Mouse (Mus musculus): Measurements from ENCODE around the gene Gm20388. TPM values are rescaled to one million over a fixed set of nuclear protein-coding genes. Genes with fewer than 3 reads are reported as not detected.

Gene Gm20388
- polyA plus RNA-seq, 1 experiment from 2014 or later, result 1.4 TPM

GRCm38 (mm10) chr8:122444058-122444748, 2533.6 kb downstream of the Gm20388 start:
- peak; percentile 23 for ATAC-seq (ENCODE audit: low read depth)
- Histone ChIP-seq H3K27ac (ENCODE audit: low read length) (peak overlapping the region; percentile 93), H3K4me3 (ENCODE audit: low read depth, low read length) (peak overlapping the region; percentile 87), H3K9me3 (replicated peaks; ENCODE audit: control insufficient read depth, low read length) (no peaks in the 10 kb centered on the region), H3K9ac (ENCODE audit: low read depth, low read length) (peak overlapping the region; percentile 89), H3K36me3 (ENCODE audit: control insufficient read depth, insufficient read depth) (no peaks in the 10 kb centered on the region; the same call in 1 of the 2 replicates), H3K27me3 (ENCODE audit: control insufficient read depth, insufficient read depth, low read depth, low read length) (no peaks in the 10 kb centered on the region), H3K4me1 (ENCODE audit: control insufficient read depth, low read depth, low read length) (peaks cover 29% of the 10 kb centered on the region), H3K4me2 (ENCODE audit: low read depth, low read length) (peak overlapping the region; percentile 99)
- WGBS (ENCODE audit: insufficient replicate concordance), result 8% methylated on average over 19 of the region's 19 CpGs

DNA sequence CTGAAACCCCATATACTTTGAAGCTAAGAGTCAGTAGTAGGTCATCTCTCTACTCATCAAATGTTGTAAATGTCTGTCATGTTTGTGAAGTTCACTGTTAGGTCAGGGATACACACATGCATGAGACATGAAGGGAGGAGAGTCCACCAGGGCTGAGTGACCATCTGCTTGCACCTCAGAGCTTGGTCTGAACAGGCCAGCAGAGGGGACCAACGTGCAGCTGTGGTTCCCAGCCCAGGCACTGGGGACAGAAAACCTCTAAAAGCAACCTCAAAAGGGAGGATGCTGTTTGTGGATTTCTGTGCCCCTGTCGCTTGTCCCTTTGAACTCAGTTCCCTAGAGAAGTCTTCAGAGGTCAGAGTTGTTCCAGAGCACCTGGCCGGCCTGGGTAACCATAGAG, 2534.6 kb downstream of the Gm20388 start:
- no peak overlapping the region for H3K4me2 ChIP-seq (ENCODE audit: low read depth, low read length)
- no peak for ATAC-seq (ENCODE audit: low read depth)
- no peak overlapping the region for H3K27ac ChIP-seq (ENCODE audit: low read length)
- H3K9ac ChIP-seq (ENCODE audit: low read depth, low read length), result no peak overlapping the region
- 53% methylated on average over 3 of the region's 3 CpGs for WGBS (ENCODE audit: insufficient replicate concordance)
- H3K9me3 ChIP-seq (replicated peaks; ENCODE audit: control insufficient read depth, low read length), result no peaks in the 10 kb centered on the region
- no peak overlapping the region for H3K4me3 ChIP-seq (ENCODE audit: low read depth, low read length)
- no peaks in the 10 kb centered on the region for H3K36me3 ChIP-seq (ENCODE audit: control insufficient read depth, insufficient read depth)
- no peaks in the 10 kb centered on the region for H3K27me3 ChIP-seq (ENCODE audit: control insufficient read depth, insufficient read depth, low read depth, low read length)
- H3K4me1 ChIP-seq (ENCODE audit: control insufficient read depth, low read depth, low read length), result peaks cover 29% of the 10 kb centered on the region

DNA sequence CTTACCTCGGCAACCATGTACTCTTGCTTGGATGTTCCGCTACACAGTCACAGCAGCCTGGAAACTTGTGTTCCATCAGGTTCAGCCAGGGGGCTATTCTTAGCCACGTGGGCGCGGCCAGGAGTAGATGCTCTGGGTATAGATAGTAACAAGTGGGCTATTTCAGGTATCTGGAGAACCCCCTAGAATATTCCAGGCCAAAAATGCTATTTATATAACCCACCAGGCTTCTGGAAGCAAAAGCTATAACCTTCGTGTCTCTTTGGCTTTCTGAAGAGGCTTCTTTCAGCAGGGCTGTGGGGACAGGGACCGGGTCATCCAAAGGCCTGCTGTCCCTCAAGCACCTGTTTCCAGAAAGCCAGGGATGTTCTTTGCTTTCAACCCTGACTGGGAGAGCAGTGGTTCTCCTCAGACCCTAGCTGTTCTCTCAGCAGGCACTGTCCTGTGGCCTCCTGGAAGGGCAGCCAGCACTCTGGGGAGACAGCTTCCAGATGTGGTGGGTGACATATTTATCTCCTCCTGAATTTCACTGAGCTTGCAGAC, 2540.6 kb downstream of the Gm20388 start:
- H3K4me1 ChIP-seq (ENCODE audit: control insufficient read depth, low read depth, low read length), result no peaks in the 10 kb centered on the region; the same call in 1 of the 2 replicates
- no peak overlapping the region for H3K9ac ChIP-seq (ENCODE audit: low read depth, low read length)
- H3K27ac ChIP-seq (ENCODE audit: low read length), result no peak overlapping the region
- H3K9me3 ChIP-seq (replicated peaks; ENCODE audit: control insufficient read depth, low read length), result no peaks in the 10 kb centered on the region
- WGBS (ENCODE audit: insufficient replicate concordance), result 59% methylated on average over 7 of the region's 7 CpGs
- no peak for ATAC-seq (ENCODE audit: low read depth)
- H3K4me3 ChIP-seq (ENCODE audit: low read depth, low read length), result no peak overlapping the region
- H3K4me2 ChIP-seq (ENCODE audit: low read depth, low read length), result no peak overlapping the region
- no peaks in the 10 kb centered on the region for H3K36me3 ChIP-seq (ENCODE audit: control insufficient read depth, insufficient read depth)
- H3K27me3 ChIP-seq (ENCODE audit: control insufficient read depth, insufficient read depth, low read depth, low read length), result no peaks in the 10 kb centered on the region

DNA sequence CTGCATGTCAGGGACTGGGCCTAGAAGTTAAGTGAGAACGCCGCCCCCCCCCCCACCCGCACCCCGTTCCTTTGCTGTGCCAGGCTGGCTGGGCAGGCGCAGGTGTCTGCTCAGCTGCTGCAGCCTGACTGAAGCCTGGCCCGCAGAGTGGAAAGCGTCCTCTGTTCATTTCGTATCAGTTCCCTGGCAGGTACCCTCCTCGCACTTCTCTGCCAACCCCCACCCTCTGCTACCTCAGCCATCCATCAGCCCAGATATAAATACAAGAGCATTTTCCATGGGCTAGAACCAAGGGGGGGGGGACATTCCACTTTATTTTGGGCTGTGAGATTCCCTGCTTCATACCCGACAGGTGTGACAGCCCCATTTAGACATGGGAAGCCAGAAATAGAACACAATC, 2541.5 kb downstream of the Gm20388 start:
- H3K9ac ChIP-seq (ENCODE audit: low read depth, low read length), result no peak overlapping the region
- no peaks in the 10 kb centered on the region for H3K36me3 ChIP-seq (ENCODE audit: control insufficient read depth, insufficient read depth)
- no peaks in the 10 kb centered on the region; the same call in 1 of the 2 replicates for H3K4me1 ChIP-seq (ENCODE audit: control insufficient read depth, low read depth, low read length)

GRCm38 (mm10) chr8:122454409-122454808, 2543.8 kb downstream of the Gm20388 start:
- H3K9me3 ChIP-seq (replicated peaks; ENCODE audit: control insufficient read depth, low read length), result no peaks in the 10 kb centered on the region
- no peaks in the 10 kb centered on the region; the same call in 1 of the 2 replicates for H3K4me1 ChIP-seq (ENCODE audit: control insufficient read depth, low read depth, low read length)
- H3K4me2 ChIP-seq (ENCODE audit: low read depth, low read length), result no peak overlapping the region
- no peak overlapping the region for H3K9ac ChIP-seq (ENCODE audit: low read depth, low read length)
- no peaks in the 10 kb centered on the region for H3K36me3 ChIP-seq (ENCODE audit: control insufficient read depth, insufficient read depth)
- 61% methylated on average over 6 of the region's 6 CpGs for WGBS (ENCODE audit: insufficient replicate concordance)
- peaks cover 7% of the 10 kb centered on the region for H3K27me3 ChIP-seq (ENCODE audit: control insufficient read depth, insufficient read depth, low read depth, low read length)
- no peak overlapping the region for H3K4me3 ChIP-seq (ENCODE audit: low read depth, low read length)
- H3K27ac ChIP-seq (ENCODE audit: low read length), result no peak overlapping the region
- no peak for ATAC-seq (ENCODE audit: low read depth)

More for the DNA sequence above, 2541.5 kb downstream of the Gm20388 start:
- H3K4me3 ChIP-seq (ENCODE audit: low read depth, low read length), result no peak overlapping the region
- 72% methylated on average over 10 of the region's 10 CpGs for WGBS (ENCODE audit: insufficient replicate concordance)
- H3K27me3 ChIP-seq (ENCODE audit: control insufficient read depth, insufficient read depth, low read depth, low read length), result no peaks in the 10 kb centered on the region
- no peaks in the 10 kb centered on the region for H3K9me3 ChIP-seq (replicated peaks; ENCODE audit: control insufficient read depth, low read length)
- no peak for ATAC-seq (ENCODE audit: low read depth)
- no peak overlapping the region for H3K4me2 ChIP-seq (ENCODE audit: low read depth, low read length)
- H3K27ac ChIP-seq (ENCODE audit: low read length), result no peak overlapping the region

DNA sequence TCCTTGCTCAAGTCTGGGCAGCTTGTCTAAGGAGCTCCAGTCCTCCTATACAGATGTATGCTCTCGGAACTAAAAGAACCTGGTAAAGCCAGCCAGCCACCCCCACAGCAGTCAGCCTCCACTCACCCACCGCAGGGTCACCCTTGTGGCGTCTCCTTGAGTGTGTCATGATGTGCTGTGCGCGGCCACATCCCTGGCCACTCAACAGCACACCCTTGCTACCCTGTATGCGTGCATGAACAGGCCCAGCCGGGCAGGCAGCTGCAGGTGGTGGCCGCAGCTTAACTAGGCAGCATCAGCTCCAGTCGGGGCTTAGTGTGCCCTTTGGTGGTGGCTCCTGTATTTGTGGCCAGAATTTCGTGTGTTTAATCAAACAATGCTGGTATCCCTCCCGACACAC, 2546.5 kb downstream of the Gm20388 start:
- Histone ChIP-seq H3K4me3 (ENCODE audit: low read depth, low read length) (no peak overlapping the region), H3K27ac (ENCODE audit: low read length) (no peak overlapping the region), H3K27me3 (ENCODE audit: control insufficient read depth, insufficient read depth, low read depth, low read length) (peaks cover 34% of the 10 kb centered on the region), H3K4me2 (ENCODE audit: low read depth, low read length) (no peak overlapping the region), H3K4me1 (ENCODE audit: control insufficient read depth, low read depth, low read length) (peaks cover 14% of the 10 kb centered on the region), H3K9ac (ENCODE audit: low read depth, low read length) (no peak overlapping the region), H3K36me3 (ENCODE audit: control insufficient read depth, insufficient read depth) (no peaks in the 10 kb centered on the region), H3K9me3 (replicated peaks; ENCODE audit: control insufficient read depth, low read length) (no peaks in the 10 kb centered on the region)
- 62% methylated on average over 11 of the region's 11 CpGs for WGBS (ENCODE audit: insufficient replicate concordance)
- no peak for ATAC-seq (ENCODE audit: low read depth)

GRCm38 (mm10) chr8:122459218-122459900, 2548.7 kb downstream of the Gm20388 start:
- no peak overlapping the region for H3K4me2 ChIP-seq (ENCODE audit: low read depth, low read length)
- no peak overlapping the region for H3K4me3 ChIP-seq (ENCODE audit: low read depth, low read length)
- H3K9me3 ChIP-seq (replicated peaks; ENCODE audit: control insufficient read depth, low read length), result no peaks in the 10 kb centered on the region
- H3K9ac ChIP-seq (ENCODE audit: low read depth, low read length), result no peak overlapping the region
- H3K27ac ChIP-seq (ENCODE audit: low read length), result no peak overlapping the region
- no peak for ATAC-seq (ENCODE audit: low read depth)
- H3K36me3 ChIP-seq (ENCODE audit: control insufficient read depth, insufficient read depth), result no peaks in the 10 kb centered on the region
- peaks cover 34% of the 10 kb centered on the region for H3K27me3 ChIP-seq (ENCODE audit: control insufficient read depth, insufficient read depth, low read depth, low read length)
- peaks cover 28% of the 10 kb centered on the region for H3K4me1 ChIP-seq (ENCODE audit: control insufficient read depth, low read depth, low read length)
- WGBS (ENCODE audit: insufficient replicate concordance), result 42% methylated on average over 6 of the region's 6 CpGs

DNA sequence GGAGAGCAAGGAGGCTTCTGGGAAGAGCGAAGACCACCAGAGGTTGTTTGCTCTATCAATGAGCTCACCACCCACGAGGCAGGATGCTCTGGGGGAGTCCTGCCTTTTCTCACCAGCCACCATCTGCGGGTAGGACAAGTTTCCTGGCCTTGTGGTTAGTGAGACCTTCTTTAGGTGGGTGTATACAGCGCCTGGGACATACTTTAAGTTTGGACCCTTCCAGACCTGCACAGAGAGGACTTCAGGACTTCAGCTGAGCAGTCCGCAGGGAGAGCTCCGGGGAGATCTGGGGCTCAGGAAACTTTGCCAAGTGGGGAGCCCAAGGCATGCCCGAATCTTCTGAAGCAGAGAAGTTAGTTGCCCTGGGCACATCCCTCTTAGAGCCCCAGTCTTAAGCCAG, 2549.3 kb downstream of the Gm20388 start:
- Histone ChIP-seq H3K27me3 (ENCODE audit: control insufficient read depth, insufficient read depth, low read depth, low read length) (peaks cover 34% of the 10 kb centered on the region), H3K4me2 (ENCODE audit: low read depth, low read length) (peak overlapping the region; percentile 74), H3K9ac (ENCODE audit: low read depth, low read length) (no peak overlapping the region; the same call in 1 of the 2 replicates), H3K9me3 (replicated peaks; ENCODE audit: control insufficient read depth, low read length) (no peaks in the 10 kb centered on the region), H3K4me1 (ENCODE audit: control insufficient read depth, low read depth, low read length) (peaks cover 34% of the 10 kb centered on the region), H3K27ac (ENCODE audit: low read length) (no peak overlapping the region), H3K36me3 (ENCODE audit: control insufficient read depth, insufficient read depth) (no peaks in the 10 kb centered on the region), H3K4me3 (ENCODE audit: low read depth, low read length) (peak overlapping the region; percentile 47)
- no peak for ATAC-seq (ENCODE audit: low read depth)
- WGBS (ENCODE audit: insufficient replicate concordance), result 20% methylated on average over 7 of the region's 7 CpGs

All from liver, embryonic 16.5 days (tissue).